Mouse (Mus musculus) bone marrow macrophage, adult 2 months (primary cell): ENCODE results near the gene Olah.

Source experiments
- CTCF ChIP-seq: IDR thresholded peaks from 2 replicates; pipeline ENCODE4 v1.5.1; 2012; ENCODE audit warnings: low read depth, mild to moderate bottlenecking, low read length, moderate library complexity
- POLR2A ChIP-seq: IDR thresholded peaks from 2 replicates; pipeline ENCODE4 v1.6.1; 2012; ENCODE audit warnings: mild to moderate bottlenecking, low read depth, low read length, borderline replicate concordance

DNA sequence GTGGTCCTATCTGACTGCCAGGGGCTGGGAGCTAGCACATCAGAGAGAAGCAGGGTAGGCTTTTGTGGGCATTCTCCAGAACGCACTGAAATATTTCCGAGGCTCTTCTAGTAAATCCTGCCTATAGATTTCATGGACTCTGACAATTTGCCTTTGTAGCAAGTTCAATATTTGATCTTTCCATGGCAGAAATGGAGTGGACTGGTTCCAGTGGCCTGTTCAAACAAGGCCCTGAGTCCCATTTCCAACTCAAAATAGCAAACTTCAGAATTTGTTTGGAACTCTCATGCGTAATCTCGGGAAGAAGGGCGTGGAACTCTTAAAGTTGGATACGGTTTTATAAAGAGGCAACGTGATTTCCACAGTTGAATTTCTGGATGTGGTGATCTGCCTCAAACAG, 101.2 kb downstream of the Olah start:
- TF ChIP-seq CTCF (no peak), POLR2A (no peak)
